Mouse (Mus musculus): ENCODE data around the gene St6galnac3. TPM values are rescaled to one million over a fixed set of nuclear protein-coding genes. Genes with fewer than 3 reads are reported as not detected.

The St6galnac3 gene
- polyA plus RNA-seq, 1 experiment = not detected

DNA sequence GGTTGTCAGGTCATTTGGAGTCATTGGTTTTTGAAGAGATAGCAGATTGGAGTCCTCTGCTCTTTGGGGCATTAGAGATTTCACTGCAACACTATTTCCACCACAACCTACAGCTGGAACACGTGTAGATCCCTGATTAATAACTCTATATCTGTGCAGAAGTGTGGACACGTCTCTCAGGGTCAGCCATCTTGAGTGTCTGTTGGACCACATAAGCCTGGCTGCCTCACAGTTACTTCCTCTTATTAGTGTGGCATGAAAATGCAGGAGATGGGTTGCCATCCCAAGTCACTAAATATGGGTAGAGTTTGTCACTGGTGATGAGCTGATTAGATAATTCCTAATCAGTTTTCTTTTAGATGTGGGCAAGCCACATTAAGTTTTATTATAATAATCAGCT is 385.0 kb downstream of the St6galnac3 start:
- H3K27ac ChIP-seq (ENCODE audit: insufficient read depth, low read depth, low read length) = no peak overlapping the region
- H3K4me1 ChIP-seq (ENCODE audit: control insufficient read depth, insufficient read depth, low read length) = no peaks in the 10 kb centered on the region
- H3K4me3 ChIP-seq (ENCODE audit: insufficient read depth, low read length) = no peak overlapping the region
- TF ChIP-seq POLR2A (IDR thresholded peaks at IDR 0.05; ENCODE audit: borderline replicate concordance, low read depth, low read length) (no peak), CTCF (IDR thresholded peaks at IDR 0.05; ENCODE audit: low read depth, low read length) (no peak)

DNA sequence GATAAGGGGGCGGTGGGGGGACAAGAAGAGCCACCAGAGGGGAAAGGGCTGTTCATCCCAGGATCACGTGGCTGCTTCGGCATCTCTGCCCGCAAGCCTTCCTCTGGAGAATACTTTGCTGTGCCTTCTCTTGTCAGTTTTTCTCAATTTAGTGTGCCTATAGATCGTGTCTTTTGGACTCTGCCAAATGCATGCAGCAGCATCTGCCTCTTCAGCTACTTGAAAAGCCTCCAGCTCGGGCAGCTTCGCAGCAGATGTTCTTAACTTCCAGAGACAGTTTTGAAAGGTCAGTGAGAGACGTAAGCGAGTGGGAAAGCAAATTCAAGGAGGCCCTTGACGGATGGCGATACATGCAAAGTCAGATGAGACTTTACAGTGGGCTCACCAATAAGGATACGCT is 385.9 kb downstream of the St6galnac3 start:
- TF ChIP-seq POLR2A (IDR thresholded peaks at IDR 0.05; ENCODE audit: borderline replicate concordance, low read depth, low read length) = no peak
- no peak for TF ChIP-seq CTCF (IDR thresholded peaks at IDR 0.05; ENCODE audit: low read depth, low read length)
- Histone ChIP-seq H3K4me3 (ENCODE audit: insufficient read depth, low read length) (no peak overlapping the region), H3K27ac (ENCODE audit: insufficient read depth, low read depth, low read length) (no peak overlapping the region), H3K4me1 (ENCODE audit: control insufficient read depth, insufficient read depth, low read length) (no peaks in the 10 kb centered on the region)

GRCm38 (mm10) chr3:153337779-153338178 is 387.2 kb downstream of the St6galnac3 start:
- Histone ChIP-seq H3K27ac (ENCODE audit: insufficient read depth, low read depth, low read length) (no peak overlapping the region), H3K4me3 (ENCODE audit: insufficient read depth, low read length) (no peak overlapping the region), H3K4me1 (ENCODE audit: control insufficient read depth, insufficient read depth, low read length) (no peaks in the 10 kb centered on the region)
- no peak for TF ChIP-seq POLR2A (IDR thresholded peaks at IDR 0.05; ENCODE audit: borderline replicate concordance, low read depth, low read length)
- TF ChIP-seq CTCF (IDR thresholded peaks at IDR 0.05; ENCODE audit: low read depth, low read length) = no peak

GRCm38 (mm10) chr3:153337221-153337620 is 387.8 kb downstream of the St6galnac3 start:
- Histone ChIP-seq H3K4me1 (ENCODE audit: control insufficient read depth, insufficient read depth, low read length) (no peaks in the 10 kb centered on the region), H3K4me3 (ENCODE audit: insufficient read depth, low read length) (no peak overlapping the region), H3K27ac (ENCODE audit: insufficient read depth, low read depth, low read length) (no peak overlapping the region)
- TF ChIP-seq CTCF (IDR thresholded peaks at IDR 0.05; ENCODE audit: low read depth, low read length) (no peak), POLR2A (IDR thresholded peaks at IDR 0.05; ENCODE audit: borderline replicate concordance, low read depth, low read length) (no peak)

- TF ChIP-seq POLR2A (IDR thresholded peaks at IDR 0.05; ENCODE audit: borderline replicate concordance, low read depth, low read length) (no peak), CTCF (IDR thresholded peaks at IDR 0.05; ENCODE audit: low read depth, low read length) (no peak)
- H3K4me3 ChIP-seq (ENCODE audit: insufficient read depth, low read length) = no peak overlapping the region
These were observed 390.7 kb downstream of the St6galnac3 start for GRCm38 (mm10) chr3:153334152-153334825.

GRCm38 (mm10) chr3:153324307-153324706 is 400.7 kb downstream of the St6galnac3 start:
- Histone ChIP-seq H3K4me3 (ENCODE audit: insufficient read depth, low read length) (no peak overlapping the region), H3K27ac (ENCODE audit: insufficient read depth, low read depth, low read length) (no peak overlapping the region), H3K4me1 (ENCODE audit: control insufficient read depth, insufficient read depth, low read length) (no peaks in the 10 kb centered on the region)
- TF ChIP-seq CTCF (IDR thresholded peaks at IDR 0.05; ENCODE audit: low read depth, low read length) (no peak), POLR2A (IDR thresholded peaks at IDR 0.05; ENCODE audit: borderline replicate concordance, low read depth, low read length) (no peak)

More at GRCm38 (mm10) chr3:153334152-153334825, 390.7 kb downstream of the St6galnac3 start:
- Histone ChIP-seq H3K27ac (ENCODE audit: insufficient read depth, low read depth, low read length) (no peak overlapping the region), H3K4me1 (ENCODE audit: control insufficient read depth, insufficient read depth, low read length) (no peaks in the 10 kb centered on the region)

- no peak overlapping the region for H3K27ac ChIP-seq (ENCODE audit: insufficient read depth, low read depth, low read length)
- no peak for TF ChIP-seq CTCF (IDR thresholded peaks at IDR 0.05; ENCODE audit: low read depth, low read length)
- no peak for TF ChIP-seq POLR2A (IDR thresholded peaks at IDR 0.05; ENCODE audit: borderline replicate concordance, low read depth, low read length)
- no peaks in the 10 kb centered on the region for H3K4me1 ChIP-seq (ENCODE audit: control insufficient read depth, insufficient read depth, low read length)
These were observed 401.5 kb downstream of the St6galnac3 start for GRCm38 (mm10) chr3:153323446-153323845.

DNA sequence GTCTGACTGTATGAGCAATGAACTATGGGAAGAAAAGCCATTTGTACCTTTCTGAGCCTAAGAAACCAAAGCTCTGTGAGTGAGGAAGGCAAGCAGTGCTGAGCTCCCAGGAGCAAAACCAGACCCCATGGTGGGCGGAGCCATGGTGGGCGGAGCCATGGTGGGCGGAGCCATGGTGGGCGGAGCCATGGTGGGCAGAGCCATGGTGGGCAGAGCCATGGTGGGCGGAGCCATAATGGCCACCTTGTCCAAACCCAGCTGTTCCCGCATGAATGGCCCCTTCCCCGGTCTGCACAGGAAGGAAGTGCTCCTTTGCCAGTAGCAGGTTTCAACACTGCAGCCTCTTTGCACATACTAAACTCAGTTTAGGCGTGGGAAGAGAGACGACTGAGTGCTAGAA is 411.4 kb downstream of the St6galnac3 start:
- H3K4me3 ChIP-seq (ENCODE audit: insufficient read depth, low read length) = no peak overlapping the region
- no peak for TF ChIP-seq CTCF (IDR thresholded peaks at IDR 0.05; ENCODE audit: low read depth, low read length)
- no peak for TF ChIP-seq POLR2A (IDR thresholded peaks at IDR 0.05; ENCODE audit: borderline replicate concordance, low read depth, low read length)

More at GRCm38 (mm10) chr3:153323446-153323845, 401.5 kb downstream of the St6galnac3 start:
- no peak overlapping the region for H3K4me3 ChIP-seq (ENCODE audit: insufficient read depth, low read length)

GRCm38 (mm10) chr3:153313167-153313566 is 411.8 kb downstream of the St6galnac3 start:
- Histone ChIP-seq H3K4me1 (ENCODE audit: control insufficient read depth, insufficient read depth, low read length) (no peaks in the 10 kb centered on the region), H3K27ac (ENCODE audit: insufficient read depth, low read depth, low read length) (no peak overlapping the region), H3K4me3 (ENCODE audit: insufficient read depth, low read length) (no peak overlapping the region)
- TF ChIP-seq POLR2A (IDR thresholded peaks at IDR 0.05; ENCODE audit: borderline replicate concordance, low read depth, low read length) (no peak), CTCF (IDR thresholded peaks at IDR 0.05; ENCODE audit: low read depth, low read length) (no peak)

More for the DNA sequence above, 411.4 kb downstream of the St6galnac3 start:
- Histone ChIP-seq H3K27ac (ENCODE audit: insufficient read depth, low read depth, low read length) (no peak overlapping the region), H3K4me1 (ENCODE audit: control insufficient read depth, insufficient read depth, low read length) (no peaks in the 10 kb centered on the region)

GRCm38 (mm10) chr3:153312006-153312405 is 413.0 kb downstream of the St6galnac3 start:
- Histone ChIP-seq H3K4me3 (ENCODE audit: insufficient read depth, low read length) (no peak overlapping the region), H3K27ac (ENCODE audit: insufficient read depth, low read depth, low read length) (no peak overlapping the region)
- TF ChIP-seq CTCF (IDR thresholded peaks at IDR 0.05; ENCODE audit: low read depth, low read length) (no peak), POLR2A (IDR thresholded peaks at IDR 0.05; ENCODE audit: borderline replicate concordance, low read depth, low read length) (no peak)

More at GRCm38 (mm10) chr3:153312006-153312405, 413.0 kb downstream of the St6galnac3 start:
- no peaks in the 10 kb centered on the region for H3K4me1 ChIP-seq (ENCODE audit: control insufficient read depth, insufficient read depth, low read length)
